Mouse (Mus musculus): Measurements from ENCODE around the gene Fhad1. TPM values are rescaled to one million over a fixed set of nuclear protein-coding genes. Genes with fewer than 3 reads are reported as not detected.
A peak's percentile ranks its signal among the peaks of the same experiment; 100 is the strongest.

The Fhad1 gene
- polyA plus RNA-seq, 1 experiment, result 2.1 TPM

DNA sequence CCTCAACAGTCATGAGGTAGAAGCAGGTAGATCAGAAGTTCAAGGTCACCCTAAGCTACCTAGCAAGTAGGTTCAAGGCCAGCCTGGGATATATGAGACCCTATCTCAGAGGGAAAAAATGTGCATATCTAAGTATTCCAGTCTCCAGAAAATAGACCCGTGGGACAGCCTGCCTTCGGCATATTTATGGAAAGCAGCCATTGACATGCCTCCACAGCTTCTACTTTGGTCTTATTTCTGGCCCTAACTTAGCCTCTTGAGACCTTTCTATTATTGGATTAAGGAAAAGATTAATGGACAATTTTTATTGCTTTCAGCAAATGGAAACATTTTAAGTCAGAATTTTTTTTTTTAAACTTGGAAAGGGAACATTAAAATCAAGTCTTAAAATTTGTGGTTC lies 12.1 kb upstream of the Fhad1 start:
- TF ChIP-seq EP300 (IDR thresholded peaks at IDR 0.05; ENCODE audit: insufficient read depth, low read depth, low read length), result no peak
- no peak for TF ChIP-seq CTCF (IDR thresholded peaks at IDR 0.05; ENCODE audit: low read depth, low read length)
- peaks cover 1% of the 10 kb centered on the region for H3K4me1 ChIP-seq (ENCODE audit: control insufficient read depth, insufficient read depth, low read length)
- no peak overlapping the region for H3K27ac ChIP-seq (ENCODE audit: insufficient read depth, low read length)
- H3K27me3 ChIP-seq (ENCODE audit: control insufficient read depth, insufficient read depth, low read length, poor library complexity, severe bottlenecking), result no peaks in the 10 kb centered on the region
- no peaks in the 10 kb centered on the region for H3K36me3 ChIP-seq (ENCODE audit: control insufficient read depth, insufficient read depth, low read length, poor library complexity, severe bottlenecking)
- H3K9ac ChIP-seq (ENCODE audit: low read depth, poor library complexity, severe bottlenecking), result no peak overlapping the region
- no peak overlapping the region for H3K4me3 ChIP-seq (ENCODE audit: low read depth, low read length)
- H3K9me3 ChIP-seq (replicated peaks; ENCODE audit: control insufficient read depth, insufficient read depth, low read length, poor library complexity, severe bottlenecking), result no peaks in the 10 kb centered on the region

DNA sequence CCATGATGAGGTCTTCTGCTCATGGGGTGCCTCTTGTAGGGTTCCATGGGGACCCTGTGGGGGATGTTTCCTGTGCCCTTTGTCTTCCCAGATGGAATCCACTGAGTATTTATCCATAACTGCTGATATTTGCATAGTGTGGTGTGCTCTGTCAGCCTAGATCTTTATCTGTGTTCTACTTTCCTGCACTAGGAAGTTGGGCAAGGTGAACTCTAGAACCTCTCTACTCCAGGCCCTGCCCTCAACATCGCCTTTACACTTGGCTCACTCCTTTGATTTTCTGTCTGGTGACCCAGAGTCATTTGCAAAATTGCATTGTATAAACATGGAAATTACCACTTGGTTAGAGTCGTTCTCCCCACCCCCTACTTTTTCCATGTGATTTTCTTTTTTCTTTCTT lies 9.7 kb upstream of the Fhad1 start:
- no peaks in the 10 kb centered on the region for H3K36me3 ChIP-seq (ENCODE audit: control insufficient read depth, insufficient read depth, low read length, poor library complexity, severe bottlenecking)
- TF ChIP-seq EP300 (IDR thresholded peaks at IDR 0.05; ENCODE audit: insufficient read depth, low read depth, low read length) (no peak), CTCF (IDR thresholded peaks at IDR 0.05; ENCODE audit: low read depth, low read length) (no peak), POLR2A (IDR thresholded peaks at IDR 0.05; ENCODE audit: insufficient read depth, low read length) (no peak)
- H3K9ac ChIP-seq (ENCODE audit: low read depth, poor library complexity, severe bottlenecking), result no peak overlapping the region
- no peaks in the 10 kb centered on the region for H3K9me3 ChIP-seq (replicated peaks; ENCODE audit: control insufficient read depth, insufficient read depth, low read length, poor library complexity, severe bottlenecking)
- H3K27ac ChIP-seq (ENCODE audit: insufficient read depth, low read length), result no peak overlapping the region
- peaks cover 1% of the 10 kb centered on the region for H3K4me1 ChIP-seq (ENCODE audit: control insufficient read depth, insufficient read depth, low read length)
- no peak overlapping the region for H3K4me3 ChIP-seq (ENCODE audit: low read depth, low read length)
- H3K27me3 ChIP-seq (ENCODE audit: control insufficient read depth, insufficient read depth, low read length, poor library complexity, severe bottlenecking), result no peaks in the 10 kb centered on the region

DNA sequence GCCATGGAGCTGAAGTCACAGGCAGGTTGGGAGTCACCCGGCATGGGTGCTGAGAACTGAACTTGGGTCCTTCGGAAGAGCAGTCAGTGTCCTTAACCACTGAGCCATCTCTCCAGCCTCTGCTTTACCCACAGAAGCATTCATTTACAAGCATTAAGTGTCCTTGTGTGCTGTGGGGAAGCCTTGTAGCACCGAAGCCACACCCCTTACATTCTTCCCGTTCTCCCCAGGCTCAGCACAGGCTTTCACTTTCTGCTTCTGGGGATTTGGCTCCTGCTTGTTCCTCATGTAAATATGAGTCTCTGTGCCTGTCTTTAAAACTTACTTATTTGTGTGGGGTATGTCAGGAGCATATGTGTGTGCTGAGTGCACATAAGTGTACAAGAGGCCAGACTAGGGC lies 8.3 kb upstream of the Fhad1 start:
- no peaks in the 10 kb centered on the region for H3K9me3 ChIP-seq (replicated peaks; ENCODE audit: control insufficient read depth, insufficient read depth, low read length, poor library complexity, severe bottlenecking)
- no peak for TF ChIP-seq EP300 (IDR thresholded peaks at IDR 0.05; ENCODE audit: insufficient read depth, low read depth, low read length)
- TF ChIP-seq CTCF (IDR thresholded peaks at IDR 0.05; ENCODE audit: low read depth, low read length), result no peak
- TF ChIP-seq POLR2A (IDR thresholded peaks at IDR 0.05; ENCODE audit: insufficient read depth, low read length), result no peak
- H3K4me1 ChIP-seq (ENCODE audit: control insufficient read depth, insufficient read depth, low read length), result peaks cover 1% of the 10 kb centered on the region
- no peak overlapping the region for H3K27ac ChIP-seq (ENCODE audit: insufficient read depth, low read length)
- no peak overlapping the region for H3K4me3 ChIP-seq (ENCODE audit: low read depth, low read length)
- H3K27me3 ChIP-seq (ENCODE audit: control insufficient read depth, insufficient read depth, low read length, poor library complexity, severe bottlenecking), result no peaks in the 10 kb centered on the region
- no peak overlapping the region for H3K9ac ChIP-seq (ENCODE audit: low read depth, poor library complexity, severe bottlenecking)
- H3K36me3 ChIP-seq (ENCODE audit: control insufficient read depth, insufficient read depth, low read length, poor library complexity, severe bottlenecking), result no peaks in the 10 kb centered on the region

DNA sequence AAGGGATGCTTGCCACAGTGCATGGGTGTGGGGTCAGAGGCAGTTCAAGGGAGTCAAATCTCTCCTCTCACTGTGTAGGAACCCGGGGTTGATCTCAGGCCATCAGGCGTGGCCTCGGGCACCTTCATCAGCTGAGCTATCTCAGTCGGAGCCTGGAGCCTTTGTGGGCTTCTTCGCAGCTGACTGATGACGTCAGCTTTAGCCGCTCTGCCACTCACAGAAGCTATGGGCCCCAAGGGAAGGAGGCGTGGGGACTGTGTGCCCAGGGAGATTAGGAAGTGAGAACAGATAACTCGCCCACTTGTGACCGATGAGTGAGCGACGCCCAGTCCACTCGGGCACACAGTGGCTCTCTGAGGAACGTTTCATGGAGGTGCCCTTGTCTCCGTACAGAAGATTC lies 2.8 kb upstream of the Fhad1 start:
- H3K36me3 ChIP-seq (ENCODE audit: control insufficient read depth, insufficient read depth, low read length, poor library complexity, severe bottlenecking), result no peaks in the 10 kb centered on the region
- TF ChIP-seq POLR2A (IDR thresholded peaks at IDR 0.05; ENCODE audit: insufficient read depth, low read length) (no peak), EP300 (IDR thresholded peaks at IDR 0.05; ENCODE audit: insufficient read depth, low read depth, low read length) (0 out of 2 replicates have a peak, but pooled peaks have one; percentile 45)
- no peaks in the 10 kb centered on the region for H3K9me3 ChIP-seq (replicated peaks; ENCODE audit: control insufficient read depth, insufficient read depth, low read length, poor library complexity, severe bottlenecking)
- H3K4me3 ChIP-seq (ENCODE audit: low read depth, low read length), result no peak overlapping the region
- H3K9ac ChIP-seq (ENCODE audit: low read depth, poor library complexity, severe bottlenecking), result no peak overlapping the region
- H3K4me1 ChIP-seq (ENCODE audit: control insufficient read depth, insufficient read depth, low read length), result peaks cover 7% of the 10 kb centered on the region
- no peak overlapping the region for H3K27ac ChIP-seq (ENCODE audit: insufficient read depth, low read length)
- H3K27me3 ChIP-seq (ENCODE audit: control insufficient read depth, insufficient read depth, low read length, poor library complexity, severe bottlenecking), result no peaks in the 10 kb centered on the region

DNA sequence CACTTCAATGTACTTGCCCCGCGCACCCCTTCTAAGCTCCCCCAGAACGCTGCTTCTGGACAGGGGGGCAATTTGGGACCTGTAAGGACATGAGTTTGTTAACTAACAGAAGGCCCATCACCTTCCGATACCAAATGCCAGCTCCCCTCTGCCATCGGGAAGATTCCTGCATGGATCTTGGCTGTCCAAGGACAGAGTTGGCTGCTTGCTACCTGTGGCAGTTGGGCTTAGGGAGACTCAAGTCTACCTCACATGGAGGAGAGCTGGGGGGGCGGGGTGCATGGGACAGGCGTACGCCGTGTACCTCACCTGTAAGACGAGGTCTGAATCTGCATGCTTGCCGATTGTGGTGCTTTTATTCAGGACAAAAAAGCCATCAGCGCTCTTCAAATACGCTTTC lies 3.6 kb downstream of the Fhad1 start:
- H3K4me1 ChIP-seq (ENCODE audit: control insufficient read depth, insufficient read depth, low read length), result peaks cover 3% of the 10 kb centered on the region
- no peak overlapping the region for H3K27ac ChIP-seq (ENCODE audit: insufficient read depth, low read length)
- H3K36me3 ChIP-seq (ENCODE audit: control insufficient read depth, insufficient read depth, low read length, poor library complexity, severe bottlenecking), result no peaks in the 10 kb centered on the region
- H3K9ac ChIP-seq (ENCODE audit: low read depth, poor library complexity, severe bottlenecking), result no peak overlapping the region
- TF ChIP-seq POLR2A (IDR thresholded peaks at IDR 0.05; ENCODE audit: insufficient read depth, low read length) (no peak), EP300 (IDR thresholded peaks at IDR 0.05; ENCODE audit: insufficient read depth, low read depth, low read length) (no peak), CTCF (IDR thresholded peaks at IDR 0.05; ENCODE audit: low read depth, low read length) (no peak)
- no peaks in the 10 kb centered on the region for H3K9me3 ChIP-seq (replicated peaks; ENCODE audit: control insufficient read depth, insufficient read depth, low read length, poor library complexity, severe bottlenecking)
- no peaks in the 10 kb centered on the region for H3K27me3 ChIP-seq (ENCODE audit: control insufficient read depth, insufficient read depth, low read length, poor library complexity, severe bottlenecking)
- no peak overlapping the region for H3K4me3 ChIP-seq (ENCODE audit: low read depth, low read length)

DNA sequence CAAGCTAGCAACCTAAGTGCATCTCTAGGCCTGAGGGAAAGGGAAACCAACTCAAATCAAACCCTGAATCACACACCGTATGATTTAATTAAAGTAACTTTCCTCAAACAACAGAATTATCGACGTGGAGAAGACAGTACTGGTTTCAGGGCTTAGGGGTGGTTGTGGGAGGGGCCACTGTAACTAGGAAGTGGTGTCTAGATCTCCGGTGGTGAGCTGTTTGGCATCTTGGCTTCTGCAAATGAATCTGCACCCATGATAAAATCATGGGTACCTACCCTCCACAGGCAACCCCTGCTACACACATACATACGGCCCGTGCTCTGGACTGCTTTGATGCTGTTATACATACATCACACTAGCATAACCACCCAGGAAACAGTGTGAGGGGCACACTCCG lies 4.4 kb downstream of the Fhad1 start:
- TF ChIP-seq POLR2A (IDR thresholded peaks at IDR 0.05; ENCODE audit: insufficient read depth, low read length), result no peak
- no peak for TF ChIP-seq EP300 (IDR thresholded peaks at IDR 0.05; ENCODE audit: insufficient read depth, low read depth, low read length)
- TF ChIP-seq CTCF (IDR thresholded peaks at IDR 0.05; ENCODE audit: low read depth, low read length), result no peak
- Histone ChIP-seq H3K4me1 (ENCODE audit: control insufficient read depth, insufficient read depth, low read length) (peaks cover under 1% of the 10 kb centered on the region), H3K36me3 (ENCODE audit: control insufficient read depth, insufficient read depth, low read length, poor library complexity, severe bottlenecking) (no peaks in the 10 kb centered on the region), H3K27ac (ENCODE audit: insufficient read depth, low read length) (no peak overlapping the region), H3K9me3 (replicated peaks; ENCODE audit: control insufficient read depth, insufficient read depth, low read length, poor library complexity, severe bottlenecking) (no peaks in the 10 kb centered on the region), H3K4me3 (ENCODE audit: low read depth, low read length) (no peak overlapping the region), H3K27me3 (ENCODE audit: control insufficient read depth, insufficient read depth, low read length, poor library complexity, severe bottlenecking) (no peaks in the 10 kb centered on the region), H3K9ac (ENCODE audit: low read depth, poor library complexity, severe bottlenecking) (no peak overlapping the region)

Data from ES-Bruce4 (cell line).